Mouse (Mus musculus) stomach, postnatal 0 days (tissue): ENCODE data around the gene Spta1. TPM values are rescaled to one million over a fixed set of nuclear protein-coding genes. Genes with fewer than 3 reads are reported as not detected.

ENCODE experiments used
- ATAC-seq: fragments of 200-750 bp; cut with Nextera tagmentation; 2 replicates; pipeline ENCODE4 v1.8.0; 2017; ENCODE audit not compliant: low FRiP score, low TSS enrichment
- DNase-seq: peaks from one replicate; pipeline ENCODE4 v3.0.0-alpha.2; 2016; ENCODE audit warnings: low spot score
- H3K27ac ChIP-seq: fragments of 300-500 bp; sonication (generic); replicated peaks from 2 replicates; pipeline ENCODE4 v1.5.1; 2014; ENCODE audit warnings: mild to moderate bottlenecking, control low read depth
- H3K27me3 ChIP-seq: fragments of 300-500 bp; sonication (generic); 2 replicates; pipeline ENCODE4 v1.6.1; 2014; ENCODE audit warnings: low read length; ENCODE audit not compliant: control insufficient read depth, insufficient read depth
- H3K36me3 ChIP-seq: fragments of 300-500 bp; sonication (generic); 2 replicates; pipeline ENCODE4 v1.6.1; 2014; ENCODE audit warnings: low read length, mixed read lengths; ENCODE audit not compliant: control insufficient read depth, insufficient read depth
- H3K4me1 ChIP-seq: fragments of 300-500 bp; sonication (generic); replicated peaks from 2 replicates; pipeline ENCODE4 v1.6.1; 2014; ENCODE audit warnings: antibody characterized with exemption; ENCODE audit not compliant: control insufficient read depth, insufficient read depth
- H3K4me2 ChIP-seq: fragments of 300-500 bp; sonication (generic); replicated peaks from 2 replicates; pipeline ENCODE4 v1.6.1; 2014; ENCODE audit warnings: low read depth, mild to moderate bottlenecking, control low read depth, moderate library complexity
- H3K4me3 ChIP-seq: fragments of 300-500 bp; sonication (generic); 2 replicates; pipeline ENCODE4 v1.5.1; 2014; ENCODE audit warnings: low read depth, low read length, control low read depth
- H3K9ac ChIP-seq: fragments of 300-500 bp; sonication (generic); 2 replicates; pipeline ENCODE4 v1.6.1; 2014; ENCODE audit warnings: mild to moderate bottlenecking, low read length, control low read depth, mixed read lengths
- H3K9me3 ChIP-seq: fragments of 300-500 bp; sonication (generic); 2 replicates; pipeline ENCODE4 v1.6.1; 2016; ENCODE audit warnings: low read length; ENCODE audit not compliant: control insufficient read depth
- CTCF ChIP-seq: IDR thresholded peaks from 2 replicates; pipeline ENCODE4 v1.5.1; 2016; ENCODE audit warnings: antibody characterized with exemption, low read depth, mild to moderate bottlenecking, moderate library complexity
- EP300 ChIP-seq: optimal IDR thresholded peaks from 2 replicates; pipeline ENCODE3; 2016; ENCODE audit warnings: antibody characterized with exemption
- WGBS: fragments of 180-500 bp; shearing (Covaris S2); extraction: QIAGEN DNeasy Blood & Tissue Kit; methylation state at CpG from one replicate; pipeline ENCODE4 v1.1.7; 2014; 5-methylcytosine and 5-hydroxymethylcytosine counted together
- polyA plus RNA-seq: library from polyadenylated mRNA; unstranded; fragments of >200 nt; fragmentation: Nextera tagmentation; extraction: Ambion mirVana; gene quantifications from 2 replicates; pipeline ENCODE4 v1.2.1, GENCODE M21; 2015

Spta1 gene
- polyA plus RNA-seq, result 0.02 TPM in 2 replicates

DNA sequence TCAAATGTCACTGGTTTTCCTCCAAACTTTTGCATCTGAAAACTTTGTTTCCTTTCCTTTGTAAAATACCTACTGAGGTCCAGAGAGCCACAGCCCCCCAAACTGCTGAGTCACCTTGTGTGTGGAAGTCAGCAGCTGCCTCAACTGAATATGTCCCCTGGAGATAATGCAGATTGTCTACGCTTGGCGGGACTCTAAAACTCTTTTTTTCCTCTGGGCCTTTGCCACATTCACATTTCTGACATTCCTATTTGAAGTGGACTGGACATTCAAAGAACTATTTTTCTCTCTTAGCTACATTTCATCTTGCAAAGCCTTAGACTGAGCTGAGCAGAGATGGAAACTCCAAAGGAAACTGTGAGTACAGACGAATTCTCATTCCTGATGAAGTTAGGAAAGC, at the start of gene Spta1:
TSS of gene Spta1 (plus strand) at position 172 of the 400 bp plus-strand sequence.
- Histone ChIP-seq H3K9ac (no peak within 1 kb of the TSS), H3K27me3 (no peaks in the 10 kb centered on the region), H3K4me1 (no peaks in the 10 kb centered on the region), H3K9me3 (no peaks in the 10 kb centered on the region), H3K4me3 (no peak within 1 kb of the TSS), H3K27ac (no peak within 1 kb of the TSS), H3K36me3 (no peaks in the 10 kb centered on the region), H3K4me2 (no peak within 1 kb of the TSS)
- no peak for DNase-seq
- no peak for ATAC-seq
- TF ChIP-seq EP300 (no peak), CTCF (no peak)
- 37% methylated on average over 3 of the region's 3 CpGs for WGBS

- Histone ChIP-seq H3K27me3 (no peaks in the 10 kb centered on the region), H3K36me3 (no peaks in the 10 kb centered on the region), H3K4me3 (no peak within 1 kb of the TSS), H3K9ac (no peak within 1 kb of the TSS), H3K4me1 (no peaks in the 10 kb centered on the region), H3K4me2 (no peak within 1 kb of the TSS), H3K9me3 (no peaks in the 10 kb centered on the region), H3K27ac (no peak within 1 kb of the TSS)
- TF ChIP-seq CTCF (no peak), EP300 (no peak)
- no peak for DNase-seq
- no peak for ATAC-seq
- 71% methylated on average over 3 of the region's 3 CpGs for WGBS
These were observed 41.4 kb upstream of the Spta1 start, which contains the start of gene Olfr424 for GRCm38 (mm10) chr1:174131217-174131616. Olfr424 (plus strand) TSS chr1:174131517.

DNA sequence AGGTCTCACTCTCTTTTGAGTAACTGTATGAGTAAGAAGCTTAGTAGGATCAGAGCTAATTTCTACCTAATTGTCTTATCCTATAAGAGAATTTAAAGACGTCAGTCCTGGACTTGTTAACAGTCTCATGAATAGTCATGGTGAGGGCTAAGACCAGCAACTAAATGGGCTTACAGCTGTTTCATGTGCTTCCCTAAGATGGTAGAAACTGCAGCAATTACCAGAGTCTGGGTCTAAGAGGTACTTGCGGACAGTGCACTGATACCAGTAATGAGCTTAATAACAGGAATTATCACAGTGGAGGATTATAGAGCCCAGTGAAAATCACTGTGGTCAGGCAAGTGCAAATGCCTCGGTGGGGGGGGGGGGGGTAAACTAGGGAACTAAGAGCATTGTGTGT, 40.6 kb upstream of the Spta1 start:
- H3K36me3 ChIP-seq, result no peaks in the 10 kb centered on the region
- H3K27me3 ChIP-seq, result no peaks in the 10 kb centered on the region
- no peak for DNase-seq
- no peak overlapping the region for H3K4me2 ChIP-seq
- 71% methylated on average over 3 of the region's 3 CpGs for WGBS
- no peak overlapping the region for H3K9ac ChIP-seq
- H3K4me3 ChIP-seq, result no peak overlapping the region
- no peak overlapping the region for H3K27ac ChIP-seq
- no peaks in the 10 kb centered on the region for H3K4me1 ChIP-seq
- H3K9me3 ChIP-seq, result no peaks in the 10 kb centered on the region
- no peak for ATAC-seq
- TF ChIP-seq EP300, result no peak
- TF ChIP-seq CTCF, result no peak

DNA sequence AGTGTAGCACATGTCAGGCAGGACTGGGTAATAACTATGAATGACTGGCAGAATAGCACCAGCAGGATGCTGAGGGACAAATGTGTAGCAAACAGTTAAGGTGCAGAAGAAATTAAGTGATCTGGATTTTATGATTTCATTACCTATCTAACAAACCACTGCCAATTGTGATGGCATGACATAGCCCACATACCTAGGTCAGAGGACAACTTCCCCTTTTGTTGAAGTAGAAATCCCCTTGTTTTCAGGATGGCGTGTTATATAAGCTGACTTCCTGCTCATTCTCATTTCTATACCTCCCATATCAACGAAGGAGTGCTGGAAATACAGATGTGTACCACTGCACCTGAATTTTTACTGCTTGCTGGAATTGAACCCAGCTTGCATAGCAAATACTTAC, 31.2 kb upstream of the Spta1 start:
- Histone ChIP-seq H3K4me3 (no peak overlapping the region), H3K27ac (no peak overlapping the region), H3K4me2 (no peak overlapping the region), H3K9me3 (no peaks in the 10 kb centered on the region), H3K4me1 (no peaks in the 10 kb centered on the region), H3K9ac (no peak overlapping the region), H3K27me3 (no peaks in the 10 kb centered on the region), H3K36me3 (no peaks in the 10 kb centered on the region)
- DNase-seq, result no peak
- WGBS, result 71% methylated on average over 2 of the region's 2 CpGs
- no peak for ATAC-seq
- TF ChIP-seq EP300, result no peak
- TF ChIP-seq CTCF, result no peak

GRCm38 (mm10) chr1:174146696-174147095, 25.9 kb upstream of the Spta1 start:
- TF ChIP-seq EP300, result no peak
- no peak for TF ChIP-seq CTCF
- no peak for DNase-seq
- Histone ChIP-seq H3K4me1 (no peaks in the 10 kb centered on the region), H3K9me3 (no peaks in the 10 kb centered on the region), H3K4me3 (no peak overlapping the region), H3K9ac (no peak overlapping the region), H3K4me2 (no peak overlapping the region), H3K27ac (no peak overlapping the region), H3K36me3 (no peaks in the 10 kb centered on the region), H3K27me3 (no peaks in the 10 kb centered on the region)
- ATAC-seq, result no peak
- WGBS, result 73% methylated on average over 1 of the region's 1 CpGs

GRCm38 (mm10) chr1:174149289-174149688, 23.3 kb upstream of the Spta1 start:
- Histone ChIP-seq H3K4me1 (no peaks in the 10 kb centered on the region), H3K4me2 (no peak overlapping the region), H3K27me3 (no peaks in the 10 kb centered on the region), H3K9ac (no peak overlapping the region), H3K27ac (no peak overlapping the region), H3K9me3 (no peaks in the 10 kb centered on the region), H3K4me3 (no peak overlapping the region), H3K36me3 (no peaks in the 10 kb centered on the region)
- WGBS, result 91% methylated on average over 2 of the region's 2 CpGs
- ATAC-seq (no peak), DNase-seq (no peak)
- TF ChIP-seq EP300 (no peak), CTCF (no peak)
